Mouse (Mus musculus) c-Kit-positive CD71-positive TER-119-negative erythroid progenitor cells, embryonic 14.5 days (primary cell): ENCODE results near the gene Daam1.

Source experiments
- DNase-seq: peaks from one replicate; pipeline ENCODE4 v3.0.0-alpha.2; 2013; ENCODE audit warnings: low read depth

The Daam1 gene

DNA sequence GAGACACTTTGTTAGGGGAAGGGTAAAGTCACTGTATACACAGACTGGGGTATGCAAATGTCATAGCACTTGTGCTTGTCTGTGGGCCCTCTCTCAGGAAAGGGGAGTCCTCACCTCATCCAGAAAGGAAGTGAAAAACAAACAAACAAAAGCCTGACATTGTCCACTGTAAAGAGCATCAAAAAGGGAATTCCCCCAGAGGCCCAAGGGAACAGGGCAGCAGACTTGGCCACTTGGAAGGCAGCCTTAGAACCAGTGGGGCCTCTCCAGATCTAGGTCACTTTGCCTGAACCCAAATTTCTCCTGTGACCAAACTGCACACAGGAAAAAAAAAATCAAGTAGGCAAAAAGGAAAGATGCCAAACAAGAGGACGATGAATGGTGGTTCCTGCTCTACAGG is 170.9 kb downstream of the Daam1 start:
- no peak for DNase-seq

DNA sequence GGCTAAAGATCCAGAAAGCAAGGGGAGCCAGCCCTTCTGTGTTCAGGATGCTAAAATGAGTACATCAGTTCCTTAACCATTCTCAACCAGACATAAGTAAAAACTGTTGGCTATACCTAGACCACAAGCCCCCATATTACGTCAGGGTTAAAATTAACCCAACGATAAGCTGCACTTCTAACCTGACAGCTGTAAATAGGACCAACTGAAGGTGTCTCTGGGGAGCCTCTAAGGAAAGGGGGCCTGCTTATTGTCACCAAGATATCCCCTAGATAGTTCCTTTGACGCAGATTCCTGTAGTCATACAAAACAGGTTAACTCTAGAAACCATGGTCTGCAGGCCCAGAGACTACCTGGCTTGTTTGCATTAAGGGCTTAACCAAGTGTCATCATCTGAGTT is 174.4 kb downstream of the Daam1 start:
- no peak for DNase-seq

DNA sequence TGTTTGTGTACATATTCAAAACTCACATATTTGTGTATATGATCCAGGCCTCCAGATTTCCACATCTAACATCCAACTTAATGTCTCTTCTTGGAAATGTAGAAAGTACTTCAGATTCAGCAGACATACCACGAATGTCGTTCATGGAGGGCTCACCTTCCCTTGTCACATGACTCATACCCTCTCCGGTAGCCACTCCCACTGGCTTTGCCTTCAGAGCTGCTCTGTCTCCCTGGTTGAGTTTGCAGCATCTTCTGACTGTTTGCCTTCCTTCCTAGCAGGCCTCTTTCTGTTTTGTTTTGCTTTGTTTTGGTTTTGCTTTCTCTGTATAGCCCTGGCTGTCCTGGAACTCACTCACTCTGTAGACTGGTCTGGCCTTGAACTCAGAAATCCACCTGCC is 176.8 kb downstream of the Daam1 start:
- no peak for DNase-seq

DNA sequence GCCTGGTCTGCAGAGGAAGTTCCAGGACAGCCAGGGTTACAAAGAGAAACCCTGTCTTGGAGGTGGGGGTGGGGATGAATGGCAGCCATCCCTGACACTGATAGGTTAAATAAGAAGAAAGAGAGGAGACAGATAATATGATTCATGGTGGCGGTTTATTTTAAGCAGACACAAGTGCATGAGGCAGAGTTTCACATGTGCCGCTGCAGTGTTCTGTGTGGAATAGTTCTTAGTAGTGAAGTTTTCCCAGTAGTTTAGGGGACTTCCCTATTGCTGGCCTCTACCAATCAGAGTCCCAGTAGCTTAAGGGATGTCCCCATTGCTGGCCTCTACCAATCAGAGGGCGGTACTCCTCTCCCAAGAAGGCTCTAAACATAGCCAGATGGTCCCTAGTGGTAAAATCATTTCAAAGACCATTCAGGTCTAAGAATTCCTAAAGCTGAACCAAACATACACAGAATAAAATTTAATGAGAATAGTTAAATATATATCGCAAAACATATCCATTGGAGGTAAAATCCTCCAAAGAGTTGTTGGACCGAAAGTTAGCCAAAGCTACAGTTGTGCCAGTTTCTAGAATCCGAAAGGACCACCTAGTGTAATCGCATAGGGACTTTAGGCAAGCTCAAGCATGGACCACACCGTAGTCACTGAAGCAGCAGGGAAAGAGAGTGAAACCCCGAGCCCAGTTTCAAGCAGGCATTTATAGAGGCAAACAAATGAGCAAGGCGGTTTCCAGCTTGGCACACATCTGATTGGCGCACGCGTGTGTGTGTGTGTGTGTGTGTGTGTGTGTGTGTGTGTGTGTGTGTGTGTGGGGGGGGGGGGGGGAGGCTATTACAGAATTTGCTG is 178.4 kb downstream of the Daam1 start:
- DNase-seq = no peak

DNA sequence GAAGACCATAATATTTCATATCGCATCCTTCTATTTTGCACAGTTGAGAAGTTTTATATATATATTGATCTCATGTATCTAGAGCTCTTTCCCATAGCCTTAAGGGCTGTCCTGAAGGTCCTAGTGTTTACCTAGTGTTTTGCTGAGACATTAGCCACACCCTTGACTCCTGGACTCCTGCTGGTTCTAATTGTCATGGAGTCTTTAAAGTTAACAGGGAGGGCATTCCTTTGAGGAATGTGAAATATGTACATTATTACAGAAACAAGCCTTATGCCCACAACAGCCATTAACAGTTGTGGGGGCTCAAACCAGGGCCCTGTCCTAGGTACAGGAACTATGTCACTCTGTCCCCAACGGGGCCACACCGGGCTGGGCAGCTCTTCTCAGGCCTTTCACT is 180.5 kb downstream of the Daam1 start:
- DNase-seq = no peak

DNA sequence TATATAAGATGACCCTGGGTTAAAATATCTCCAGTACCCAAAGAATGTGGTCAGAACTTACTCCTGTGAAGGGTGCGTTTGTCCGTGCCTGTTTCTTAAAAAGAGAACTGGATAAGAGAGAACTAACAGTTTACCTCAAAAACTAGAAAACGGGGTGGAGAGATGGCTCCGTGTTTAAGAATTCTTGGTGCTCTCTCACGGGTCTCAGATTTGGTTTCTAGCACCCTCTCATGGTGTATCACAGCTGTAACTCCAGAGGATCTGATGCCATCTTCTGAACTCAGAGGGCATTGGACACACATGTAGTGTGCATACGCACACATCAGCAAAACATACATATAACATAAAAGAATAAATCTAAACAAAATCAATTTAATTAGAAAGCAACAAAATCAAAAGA is 181.2 kb downstream of the Daam1 start:
- DNase-seq = no peak

DNA sequence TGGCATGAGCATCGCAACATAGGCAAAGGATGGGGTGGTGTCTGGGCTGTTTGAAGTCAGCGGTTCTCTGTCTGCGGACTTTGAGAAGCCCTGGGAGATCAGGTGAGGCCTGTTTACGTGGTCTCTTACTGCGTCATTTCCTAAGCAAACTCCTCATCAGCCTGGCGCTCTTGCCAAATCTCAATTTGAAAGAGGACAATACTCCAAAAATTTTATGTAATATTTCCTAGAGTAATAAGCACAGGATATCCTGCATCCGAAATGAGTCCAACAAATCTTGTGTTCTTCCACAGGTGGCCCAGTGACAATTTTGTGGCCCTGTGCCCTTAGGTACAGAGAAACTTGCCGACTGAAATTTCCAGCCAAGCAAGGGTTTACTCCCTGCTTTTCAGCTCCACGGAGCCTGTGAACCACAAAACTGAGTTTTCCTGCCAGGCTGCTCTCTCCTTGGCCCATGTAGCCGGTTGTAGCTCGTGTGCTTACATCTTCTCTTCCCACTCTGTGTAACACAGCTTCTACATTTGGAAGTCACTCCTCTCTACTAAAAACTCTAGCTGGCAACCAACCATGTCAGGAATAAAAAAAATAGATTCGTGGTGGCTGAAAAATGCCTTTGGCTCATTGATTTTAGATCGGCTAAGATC is 183.0 kb downstream of the Daam1 start:
- DNase-seq = no peak

DNA sequence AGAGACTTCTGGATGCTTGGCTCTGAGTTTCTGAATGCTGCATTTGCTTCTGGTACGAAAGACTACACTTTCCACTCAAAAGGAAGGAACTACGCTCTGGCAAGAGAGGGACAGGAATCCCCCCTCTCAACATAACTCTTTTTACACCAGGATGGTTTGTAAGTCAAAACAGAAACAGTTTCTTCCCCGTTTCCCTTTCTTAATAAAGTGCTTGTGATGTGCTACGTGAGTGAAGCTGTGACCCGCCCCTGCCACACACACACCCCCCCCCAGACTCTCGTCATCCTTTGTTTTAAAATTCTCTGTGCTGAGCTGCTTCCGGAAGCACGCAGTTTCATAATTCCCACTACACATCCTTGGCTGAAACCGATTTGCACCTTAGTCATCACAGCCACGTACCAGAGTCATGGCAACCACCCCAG is 183.5 kb downstream of the Daam1 start:
- DNase-seq = no peak

DNA sequence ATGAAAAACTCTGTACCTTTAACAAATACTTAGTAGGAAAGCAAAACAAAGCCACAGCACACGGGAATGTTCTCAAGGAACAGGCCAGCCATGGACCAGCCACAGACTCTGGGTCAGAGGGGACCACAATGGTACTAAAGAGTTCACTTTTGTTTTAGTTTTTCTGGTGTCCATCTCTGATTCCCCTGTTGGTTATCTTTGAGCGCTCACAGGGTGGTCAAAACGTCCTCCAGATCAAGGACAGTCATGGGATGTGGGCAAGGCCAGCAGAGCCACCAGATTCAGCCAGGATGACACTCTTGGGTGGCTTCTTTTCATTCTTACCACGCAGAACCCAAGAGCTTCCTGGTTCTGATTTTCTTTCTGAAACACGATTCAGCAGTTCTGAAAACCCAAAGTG is 184.4 kb downstream of the Daam1 start:
- DNase-seq = no peak

DNA sequence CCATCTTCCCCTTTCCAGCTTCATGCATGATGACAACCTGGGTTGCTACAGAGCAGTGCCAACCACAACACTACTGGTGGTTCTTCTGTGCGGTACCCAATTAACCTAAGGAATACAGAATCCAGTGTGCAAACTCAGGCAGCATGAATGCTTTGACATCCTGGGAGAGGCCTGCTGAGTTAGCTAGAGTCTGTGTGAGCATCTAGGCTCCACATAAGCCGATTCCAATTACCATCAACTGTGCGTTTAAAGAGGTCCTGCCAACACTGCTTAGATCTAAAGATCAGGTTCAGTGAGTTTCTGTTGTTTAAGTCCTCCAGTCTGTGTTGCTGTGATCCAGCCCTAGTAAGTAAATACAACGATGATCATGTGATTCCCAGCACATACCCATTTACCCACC is 189.4 kb downstream of the Daam1 start:
- DNase-seq = no peak

DNA sequence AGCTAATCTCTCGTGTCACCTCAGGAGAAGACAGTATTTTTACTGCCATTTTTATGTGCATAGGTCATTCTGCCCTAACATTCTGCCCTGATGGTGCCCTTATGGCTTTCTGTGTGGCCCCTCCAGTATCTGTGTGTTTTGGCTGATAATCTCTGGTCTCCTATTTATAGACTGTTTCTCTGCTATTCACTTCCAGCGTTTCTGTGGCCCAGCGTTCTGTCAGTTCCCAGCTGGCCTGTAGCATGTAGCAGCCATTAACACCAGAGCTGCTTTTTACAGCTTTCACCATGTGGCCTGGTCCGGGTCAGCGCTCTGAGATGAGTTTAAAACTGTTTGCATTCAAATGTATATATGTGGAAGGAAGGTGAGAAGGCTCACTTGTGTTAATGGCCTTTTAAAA is 190.7 kb downstream of the Daam1 start:
- DNase-seq = no peak

DNA sequence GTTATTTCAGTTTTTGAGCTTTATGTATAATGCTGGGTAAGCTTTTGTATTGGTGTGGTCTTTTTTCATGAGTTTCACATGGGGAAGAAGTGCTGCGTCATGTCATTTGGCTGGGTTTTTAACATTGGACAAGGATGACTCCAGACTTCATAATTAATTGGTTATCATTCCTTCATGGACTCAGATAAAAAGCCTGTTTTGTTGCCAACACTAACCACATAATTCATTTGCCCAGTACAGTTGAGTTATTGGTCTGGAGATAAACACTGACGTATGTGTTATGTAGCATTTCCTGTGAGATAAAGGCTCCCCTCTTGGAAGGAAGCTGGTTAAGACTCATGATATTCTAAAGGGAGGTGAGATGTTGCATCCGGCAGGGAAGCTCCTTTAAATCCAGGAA is 191.9 kb downstream of the Daam1 start:
- no peak for DNase-seq

DNA sequence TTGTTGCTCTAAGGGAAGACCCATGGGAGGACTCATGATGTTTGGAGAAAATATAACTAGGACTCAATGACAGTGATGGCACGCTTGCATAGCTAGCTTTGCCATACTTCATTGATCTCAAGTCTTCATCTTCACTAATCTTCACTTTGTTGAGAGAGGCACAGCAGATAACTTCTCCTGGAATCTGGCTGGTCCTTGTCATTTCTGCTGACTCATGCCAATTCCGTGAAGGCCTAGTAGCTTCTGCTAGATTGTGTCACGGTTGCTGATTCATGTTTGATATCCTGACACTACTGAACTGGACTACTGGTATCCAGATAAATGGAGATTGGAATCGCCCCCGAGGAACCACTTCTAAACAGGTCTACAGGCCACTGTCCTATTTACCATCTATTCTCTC is 192.7 kb downstream of the Daam1 start:
- DNase-seq = no peak

DNA sequence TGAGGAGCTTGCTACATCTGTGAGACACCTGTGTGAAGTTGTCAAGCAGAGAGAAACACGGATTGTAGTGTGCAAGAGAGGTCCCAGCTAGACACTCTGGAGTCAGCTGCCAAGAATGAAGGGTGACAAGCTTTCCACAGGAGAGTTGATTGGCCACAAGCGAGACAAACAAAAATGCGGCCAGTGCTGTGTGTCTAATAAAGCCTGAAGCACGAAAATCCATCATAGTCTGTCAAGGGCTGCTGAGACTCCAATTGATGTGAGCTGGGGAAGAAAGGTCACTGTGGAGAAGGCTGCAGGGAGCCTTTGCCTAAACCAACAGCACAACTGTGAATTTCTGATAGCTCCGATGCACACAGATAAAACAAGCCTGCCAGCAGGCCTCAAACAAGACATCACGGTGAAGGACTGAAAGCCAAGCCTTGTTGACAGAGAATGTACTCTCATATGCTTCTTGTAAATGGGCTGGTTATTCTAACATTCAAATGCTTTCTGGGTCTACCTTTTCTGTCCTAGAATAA is 194.5 kb downstream of the Daam1 start:
- DNase-seq = no peak

DNA sequence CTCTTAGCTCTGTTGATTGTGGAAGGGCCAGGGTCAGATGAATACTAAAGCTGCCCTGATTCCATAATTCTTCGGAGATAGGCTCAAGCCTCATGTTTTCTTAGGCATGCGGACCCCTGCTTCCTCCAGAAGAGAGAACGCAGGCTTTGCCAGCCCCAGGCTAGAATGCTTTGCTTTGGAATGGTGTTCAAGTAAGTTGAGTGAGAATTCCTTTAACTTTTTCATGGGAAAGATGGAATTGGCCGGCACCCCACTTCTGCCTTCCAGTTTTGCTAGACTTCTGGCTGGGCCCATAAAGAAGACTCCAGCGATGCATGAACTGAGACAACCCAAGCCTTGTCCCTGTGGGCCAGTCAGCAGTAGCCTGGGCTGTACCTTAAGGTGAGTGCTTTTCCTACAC is 200.3 kb downstream of the Daam1 start:
- no peak for DNase-seq

DNA sequence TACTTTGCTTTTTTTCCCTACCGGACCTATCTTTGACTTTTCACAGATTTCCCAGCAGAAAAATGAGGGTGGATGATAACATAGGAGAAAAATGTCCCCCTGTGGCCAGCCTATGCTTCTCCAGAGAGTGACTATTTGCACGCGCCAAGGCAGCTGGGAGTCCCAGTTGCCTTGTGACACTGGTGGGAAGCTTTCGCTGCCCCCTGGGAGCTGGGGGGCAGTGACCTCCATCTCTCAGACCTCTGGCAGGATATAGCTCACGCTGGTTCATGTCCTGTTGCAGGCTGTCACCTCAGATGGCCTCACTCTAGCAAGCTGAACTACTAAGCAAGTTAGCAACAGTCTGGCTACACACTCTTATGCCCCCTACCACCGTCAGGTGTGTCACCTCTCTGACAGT is 200.9 kb downstream of the Daam1 start:
- no peak for DNase-seq

DNA sequence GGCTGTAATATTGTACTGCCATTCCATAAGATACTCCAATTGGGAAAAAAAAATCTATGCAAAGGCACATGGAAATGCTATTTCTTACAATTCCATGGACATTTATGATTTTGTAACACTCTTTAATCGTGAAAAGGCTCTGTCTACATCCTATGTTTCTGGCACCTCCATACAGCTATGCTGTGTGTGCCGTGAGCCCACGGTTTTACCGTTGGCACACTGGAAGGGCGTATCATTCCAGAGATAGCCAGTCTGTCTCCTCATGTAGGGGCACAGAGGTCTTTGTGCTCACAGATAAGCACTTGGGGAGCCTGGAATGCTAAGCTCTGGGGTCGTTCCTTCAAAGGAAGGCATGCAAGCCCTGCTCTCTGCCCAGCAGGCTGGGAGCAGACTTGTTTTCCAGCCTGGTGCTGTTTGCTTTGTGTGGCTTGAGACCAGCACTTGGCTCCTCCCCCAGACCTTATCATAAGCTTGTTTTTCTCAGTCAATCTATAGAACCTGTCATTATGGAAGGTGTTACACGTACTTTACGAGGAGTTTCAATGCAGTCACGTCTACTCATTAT is 205.3 kb downstream of the Daam1 start:
- DNase-seq = no peak

DNA sequence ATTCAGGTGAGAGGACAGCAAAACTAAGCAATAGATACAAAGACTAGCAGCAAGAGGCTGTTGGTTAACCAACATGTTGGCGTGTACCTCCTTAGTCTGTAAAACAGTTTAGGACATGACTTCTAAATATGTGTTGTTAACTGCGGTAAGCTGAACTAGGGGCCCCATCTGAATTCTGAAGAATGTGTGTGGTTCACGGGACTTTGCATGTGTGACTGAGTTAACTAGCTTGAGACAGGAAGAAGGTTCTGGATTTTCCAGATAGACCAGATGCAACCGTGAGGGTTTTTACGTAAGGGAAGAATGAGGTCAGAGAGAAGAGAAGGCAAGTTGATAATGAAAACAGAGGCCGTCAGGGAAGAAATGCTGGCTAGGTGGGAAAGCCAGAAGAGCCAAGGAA is 206.2 kb downstream of the Daam1 start:
- no peak for DNase-seq

DNA sequence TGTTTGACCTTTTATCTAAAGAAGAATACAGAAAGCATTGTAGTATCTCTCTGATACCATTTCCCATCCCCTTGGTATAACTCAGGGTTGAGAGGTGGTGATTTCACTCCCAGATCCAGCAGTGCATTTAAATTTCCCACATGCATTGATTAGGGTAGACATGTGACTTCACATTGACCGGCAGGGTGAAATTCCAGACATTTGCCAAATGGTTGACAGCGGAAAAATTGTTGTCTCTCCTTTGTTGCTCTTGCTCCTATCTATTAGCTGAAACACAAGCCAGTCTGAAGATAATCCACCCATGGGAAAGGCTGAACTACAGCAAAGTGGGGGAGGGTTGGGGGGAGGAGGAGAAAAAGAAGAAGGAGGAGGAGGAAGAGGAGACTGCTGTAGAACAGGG is 208.0 kb downstream of the Daam1 start:
- no peak for DNase-seq

DNA sequence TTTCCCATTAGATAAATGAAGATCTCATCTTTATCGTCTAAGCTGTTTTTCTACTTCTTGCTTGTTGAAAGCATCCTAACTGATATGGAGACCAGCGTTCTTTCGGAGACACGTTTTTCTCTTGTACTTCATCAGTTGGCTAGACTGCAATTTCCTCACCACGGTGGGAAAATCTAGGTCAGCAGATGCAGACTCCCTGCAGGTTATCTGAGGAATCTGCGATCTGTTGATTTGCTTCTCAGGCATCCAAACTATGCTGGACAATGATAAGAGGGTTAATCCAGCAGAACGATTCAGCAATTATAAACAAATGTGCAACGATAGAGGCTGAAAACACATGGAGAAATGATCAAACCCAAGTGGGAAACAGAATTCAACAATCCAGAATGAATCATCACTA is 208.6 kb downstream of the Daam1 start:
- no peak for DNase-seq

DNA sequence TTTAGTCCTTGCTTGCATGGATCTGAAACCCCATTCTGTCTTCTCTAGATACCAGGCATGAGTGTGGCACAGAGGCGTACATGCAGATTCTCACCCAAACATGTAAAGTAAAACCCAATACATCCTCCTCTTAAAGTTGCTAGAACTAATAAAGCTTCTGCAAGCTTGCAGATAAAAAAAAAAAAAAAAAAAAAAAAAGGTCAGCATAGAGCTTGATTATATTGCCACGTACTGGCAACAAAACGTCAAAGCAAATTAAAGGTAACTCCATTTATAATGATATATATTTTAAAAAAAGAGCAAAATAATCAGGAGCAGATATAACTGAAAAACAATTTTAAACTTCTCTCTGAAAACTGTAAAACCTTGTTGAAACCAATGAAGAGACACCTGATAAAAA is 210.4 kb downstream of the Daam1 start:
- no peak for DNase-seq
